Mouse (Mus musculus) c-Kit-positive CD71-negative TER-119-negative erythroid progenitor cells, embryonic 14.5 days (primary cell): ENCODE measurements around the gene Prx.

Source experiments
- DNase-seq: peaks from one replicate; pipeline ENCODE4 v3.0.0-alpha.2; 2013; ENCODE audit warnings: low read depth

Gene Prx

DNA sequence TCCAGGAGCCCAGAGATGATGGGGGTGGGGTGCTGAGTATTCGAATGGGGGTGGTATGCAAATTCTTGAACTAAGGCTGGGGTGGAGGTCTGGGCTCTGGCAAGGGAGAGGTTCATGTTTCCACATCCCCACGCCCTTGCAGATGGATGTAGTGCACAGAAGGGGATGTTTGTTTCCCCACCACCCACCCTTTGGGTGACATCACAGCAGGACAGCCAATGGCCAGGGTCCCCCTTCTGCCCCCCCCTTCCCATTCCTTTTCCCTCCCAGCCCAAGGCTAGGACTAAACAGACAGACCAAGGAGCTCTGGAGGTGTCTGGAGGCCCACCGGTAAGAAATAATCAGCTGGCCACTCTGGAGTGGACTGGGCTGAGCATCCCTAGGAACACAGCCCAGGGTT lies at the start of gene Prx:
Gene Prx (plus strand): TSS at position 289 of the 400 bp plus-strand sequence.
- no peak for DNase-seq

DNA sequence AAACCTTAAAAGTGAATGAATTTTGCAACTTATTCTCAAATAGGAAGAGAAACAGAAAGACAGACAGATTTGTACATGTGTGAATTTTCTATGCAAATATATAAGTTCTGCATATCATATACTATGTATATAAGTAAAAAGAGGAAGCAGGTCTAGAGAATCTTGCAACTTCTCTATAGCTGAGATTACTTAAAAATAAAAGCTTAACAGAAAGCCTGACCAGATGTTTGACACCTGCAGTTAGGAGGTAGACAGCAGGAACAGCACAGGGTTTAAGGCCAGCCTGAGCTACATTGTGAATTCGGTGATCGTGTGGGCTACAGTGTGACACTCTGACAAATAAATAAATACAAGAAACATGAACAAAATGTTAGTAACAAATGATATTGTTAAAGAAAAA lies 47.8 kb upstream of the Prx start:
- DNase-seq = no peak

DNA sequence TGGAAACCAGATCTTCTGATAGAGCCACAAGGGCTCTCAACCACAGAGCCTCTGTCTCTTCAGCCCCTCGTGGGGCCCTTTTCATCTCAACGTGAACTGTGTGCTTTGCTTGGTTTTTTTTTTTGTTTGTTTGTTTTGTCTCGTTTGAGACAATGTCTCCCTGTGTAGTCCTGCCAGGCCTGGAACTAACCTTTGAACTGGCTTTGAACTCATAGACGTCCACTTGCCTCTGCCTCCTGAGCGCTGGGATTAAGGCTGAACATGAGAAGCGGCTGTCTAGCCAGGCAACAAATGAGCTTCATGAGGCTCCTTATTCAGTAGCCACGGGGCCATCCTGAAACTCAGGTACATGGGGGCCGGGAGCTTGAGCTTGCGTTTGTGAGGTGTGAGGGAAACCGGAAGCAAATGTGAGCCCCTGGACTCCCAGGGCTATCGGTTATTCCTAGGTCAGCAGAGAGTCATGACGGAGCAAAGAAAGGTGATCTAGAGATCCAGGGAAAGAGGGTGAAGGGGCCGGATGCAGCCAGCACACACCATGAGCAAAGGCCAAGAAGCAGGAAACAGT lies 46.8 kb upstream of the Prx start:
- no peak for DNase-seq

DNA sequence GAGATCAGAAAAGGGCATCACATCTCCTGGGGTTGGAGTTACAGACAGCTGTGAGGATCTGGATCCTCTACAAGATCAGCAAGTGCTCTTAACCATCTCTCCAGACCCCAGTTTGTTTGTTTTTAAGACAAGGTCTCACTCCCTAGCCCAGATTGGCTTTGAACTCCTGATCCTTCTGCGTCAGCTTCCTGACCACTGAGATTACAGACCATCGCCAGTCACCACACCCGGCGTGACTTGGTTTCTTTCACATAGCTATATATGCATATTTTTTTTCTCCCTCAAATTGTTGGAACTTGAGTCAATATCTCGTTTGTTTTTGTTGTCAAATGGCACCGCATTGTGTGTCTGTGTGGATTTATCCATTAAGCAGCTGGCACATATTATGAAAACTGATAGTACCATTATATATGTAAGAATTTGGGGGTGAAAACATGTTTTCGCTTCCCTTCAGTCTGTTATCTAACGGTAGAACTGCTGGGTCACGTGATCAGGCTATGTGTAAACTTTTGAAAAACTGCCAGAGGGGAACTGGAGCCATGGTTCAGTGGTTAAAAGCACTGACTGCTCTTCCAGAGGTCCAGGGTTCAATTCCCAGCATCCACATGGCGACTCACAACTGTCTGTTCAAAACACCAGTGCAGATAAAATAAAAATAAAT lies 44.5 kb upstream of the Prx start:
- DNase-seq = no peak

- no peak for DNase-seq
Observed at GRCm38 (mm10) chr7:27455273-27455672, 43.9 kb upstream of the Prx start.

- no peak for DNase-seq
Observed at GRCm38 (mm10) chr7:27458614-27459013, 40.5 kb upstream of the Prx start.

- DNase-seq = no peak
Observed at GRCm38 (mm10) chr7:27459640-27460039, 39.5 kb upstream of the Prx start.

DNA sequence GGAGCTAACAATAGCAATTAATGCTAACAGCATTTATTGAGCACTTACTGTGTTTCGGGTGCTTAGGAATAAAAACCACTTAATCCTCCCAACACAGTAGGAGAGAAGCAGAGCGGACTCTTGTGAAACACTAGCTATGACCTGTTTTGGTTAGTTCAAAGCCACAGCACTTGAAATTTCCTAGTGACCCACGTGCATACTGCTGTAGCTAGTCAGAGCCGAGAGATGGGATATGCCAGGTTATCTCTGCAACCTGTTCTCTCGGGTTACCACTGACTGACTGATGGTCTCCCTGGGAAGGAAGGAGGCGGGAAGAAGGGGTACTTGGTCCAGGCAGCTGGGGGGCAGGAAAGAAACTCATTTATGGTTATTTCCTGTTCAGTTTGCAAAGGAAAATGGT lies 38.6 kb upstream of the Prx start:
- DNase-seq = no peak

- DNase-seq = no peak
Observed at GRCm38 (mm10) chr7:27467648-27468047, 31.5 kb upstream of the Prx start.

GRCm38 (mm10) chr7:27471390-27472120 lies 27.6 kb upstream of the Prx start:
- DNase-seq = no peak

- no peak for DNase-seq
Observed at GRCm38 (mm10) chr7:27472596-27472995, 26.5 kb upstream of the Prx start.

DNA sequence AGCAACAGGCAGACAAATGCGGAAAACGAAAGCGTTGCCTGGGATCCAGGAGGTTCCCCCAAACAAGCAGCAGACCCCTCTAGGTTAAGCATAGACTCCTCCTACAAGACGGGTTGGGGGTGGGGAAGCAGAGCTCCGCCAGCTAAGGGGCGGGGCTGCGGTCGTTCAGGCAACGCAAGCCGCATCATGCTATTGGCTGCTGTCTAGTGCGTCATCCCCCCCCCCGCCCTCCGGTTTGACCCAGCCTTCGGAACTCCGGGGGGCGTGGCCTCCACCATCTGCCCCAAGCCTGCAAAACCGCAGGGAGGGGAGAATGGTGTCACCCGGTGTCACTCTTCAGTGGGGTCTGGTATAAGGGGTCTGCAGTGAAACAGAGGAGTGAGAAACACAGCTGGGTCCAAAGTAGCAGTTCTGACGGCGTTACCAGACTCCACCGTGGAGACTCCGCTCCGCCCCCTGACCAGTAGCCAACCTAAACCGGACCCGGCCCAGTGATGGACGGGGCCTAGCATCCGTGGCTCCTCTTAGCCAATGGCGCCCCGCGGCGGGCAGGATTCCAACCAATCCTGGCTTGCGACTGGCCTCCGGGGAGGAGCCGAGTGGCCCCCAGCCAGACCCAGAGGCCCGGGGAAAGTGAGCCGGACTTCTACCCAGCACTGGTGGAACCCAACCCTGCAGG lies 25.8 kb upstream of the Prx start, which contains the start of gene Sertad3:
Gene Sertad3 (plus strand): TSS at position 613 of the 679 bp plus-strand sequence.
- DNase-seq = peak; percentile 94

GRCm38 (mm10) chr7:27473835-27474489 lies 25.2 kb upstream of the Prx start:
- DNase-seq = no peak

GRCm38 (mm10) chr7:27474490-27474954 lies 24.6 kb upstream of the Prx start:
- DNase-seq = peak; percentile 98

DNA sequence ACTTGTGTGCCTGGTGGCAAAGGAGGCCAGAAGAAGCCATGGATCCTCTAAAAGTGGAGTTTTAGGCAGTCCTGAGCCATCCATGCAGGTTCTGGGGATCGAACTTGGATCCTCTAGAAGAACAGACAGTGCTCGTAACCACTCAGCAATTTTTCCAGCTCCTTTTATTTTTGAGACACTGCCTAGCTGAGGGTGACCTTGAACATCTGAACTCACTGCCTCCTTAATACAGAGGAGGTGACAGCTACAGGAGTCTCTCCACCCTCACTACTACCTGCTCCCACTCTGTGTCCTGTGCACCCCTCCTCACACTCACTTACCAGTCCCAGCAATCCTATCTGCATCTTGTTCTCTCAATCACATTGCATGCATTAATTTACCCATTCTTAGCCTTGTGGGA lies 23.5 kb upstream of the Prx start:
- no peak for DNase-seq

DNA sequence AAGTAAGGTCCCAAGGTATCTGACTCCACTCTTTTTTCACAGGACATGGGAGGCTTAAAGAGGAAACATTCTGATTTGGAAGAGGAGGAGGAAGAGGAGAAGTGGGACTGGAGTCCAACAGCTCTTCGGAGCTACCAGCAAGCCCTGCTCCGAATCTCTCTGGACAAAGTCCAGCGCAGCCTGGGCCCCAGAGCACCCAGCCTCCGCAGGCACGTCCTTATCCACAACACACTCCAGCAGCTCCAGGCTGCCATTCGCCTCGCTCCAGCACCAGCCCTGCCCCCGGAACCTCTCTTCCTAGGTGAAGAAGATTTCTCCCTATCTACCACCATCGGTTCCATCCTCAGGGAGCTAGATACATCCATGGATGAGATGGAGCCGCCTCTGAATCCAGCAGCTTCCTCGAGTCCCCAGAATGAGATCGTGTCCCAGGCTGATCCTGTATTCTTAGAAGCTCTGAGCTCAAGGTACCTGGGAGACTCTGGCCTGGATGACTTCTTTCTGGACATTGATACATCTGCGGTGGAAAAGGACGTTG lies 23.0 kb upstream of the Prx start:
- DNase-seq = no peak

GRCm38 (mm10) chr7:27478561-27478960 lies 20.6 kb upstream of the Prx start:
- DNase-seq = no peak

GRCm38 (mm10) chr7:27479750-27480149 lies 19.4 kb upstream of the Prx start:
- no peak for DNase-seq

GRCm38 (mm10) chr7:27480506-27480905 lies 18.6 kb upstream of the Prx start:
- DNase-seq = no peak

DNA sequence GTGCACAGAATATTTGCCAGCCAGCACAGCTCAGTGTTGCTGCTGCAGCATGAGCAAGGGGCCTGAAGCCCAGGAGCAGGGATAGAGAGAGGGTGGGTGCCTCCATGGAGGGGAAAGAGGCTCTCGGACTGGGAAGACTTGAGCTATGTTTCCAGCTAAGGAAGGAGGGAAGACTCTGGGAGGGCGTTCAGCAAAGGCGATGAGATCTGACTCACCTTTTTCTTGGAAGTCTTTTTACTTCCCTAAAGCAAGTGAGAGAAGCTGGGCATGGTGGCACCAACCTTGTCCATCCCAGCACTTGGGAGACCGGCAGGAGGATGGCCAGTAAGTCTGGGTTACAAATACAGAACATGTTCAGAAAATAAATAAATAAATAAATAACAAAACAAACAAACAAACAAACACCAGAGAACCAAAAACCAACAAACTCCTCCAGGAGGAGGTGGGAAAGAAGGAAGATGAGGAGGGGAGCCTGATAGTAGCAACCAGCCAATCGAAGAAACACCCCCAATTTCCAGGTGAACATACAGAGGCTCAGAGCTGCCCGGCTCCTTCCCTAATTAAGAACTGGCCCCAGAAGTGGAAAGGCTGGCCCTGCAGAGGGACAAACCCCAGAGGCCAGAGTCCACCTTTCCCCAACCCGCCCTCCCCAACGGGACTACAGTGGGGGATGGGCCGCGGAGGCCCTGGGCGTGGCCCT lies 18.0 kb upstream of the Prx start:
- DNase-seq = no peak

DNA sequence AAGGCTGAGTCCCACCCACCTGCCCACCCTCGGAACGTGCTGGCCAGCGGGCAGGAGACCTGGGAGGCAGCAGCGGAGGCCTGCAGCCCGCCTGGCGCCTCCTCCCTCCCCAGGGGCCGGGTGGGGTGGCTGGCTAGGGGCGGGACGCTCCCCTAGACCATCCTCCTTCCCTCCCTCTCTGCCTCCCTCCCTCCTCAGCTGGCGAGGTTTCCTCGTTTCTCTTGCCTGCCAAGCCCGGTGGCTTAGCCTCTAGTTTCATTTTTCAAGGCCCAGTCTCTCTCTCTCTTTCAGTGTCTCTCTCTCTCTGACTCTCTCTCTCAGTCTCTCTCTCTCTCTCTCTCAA lies 17.5 kb upstream of the Prx start:
- peak; percentile 61 for DNase-seq
